Mouse (Mus musculus) stomach, postnatal 0 days (tissue): ENCODE results near the gene Gm45233. TPM values are rescaled to one million over a fixed set of nuclear protein-coding genes. Genes with fewer than 3 reads are reported as not detected.

Experiments used
- ATAC-seq: fragments of 200-750 bp; cut with Nextera tagmentation; 2 replicates; pipeline ENCODE4 v1.8.0; 2017; ENCODE audit not compliant: low FRiP score, low TSS enrichment
- DNase-seq: peaks from one replicate; pipeline ENCODE4 v3.0.0-alpha.2; 2016; ENCODE audit warnings: low spot score
- H3K27ac ChIP-seq: fragments of 300-500 bp; sonication (generic); replicated peaks from 2 replicates; pipeline ENCODE4 v1.5.1; 2014; ENCODE audit warnings: mild to moderate bottlenecking, control low read depth
- H3K27me3 ChIP-seq: fragments of 300-500 bp; sonication (generic); 2 replicates; pipeline ENCODE4 v1.6.1; 2014; ENCODE audit warnings: low read length; ENCODE audit not compliant: control insufficient read depth, insufficient read depth
- H3K36me3 ChIP-seq: fragments of 300-500 bp; sonication (generic); 2 replicates; pipeline ENCODE4 v1.6.1; 2014; ENCODE audit warnings: low read length, mixed read lengths; ENCODE audit not compliant: control insufficient read depth, insufficient read depth
- H3K4me1 ChIP-seq: fragments of 300-500 bp; sonication (generic); replicated peaks from 2 replicates; pipeline ENCODE4 v1.6.1; 2014; ENCODE audit warnings: antibody characterized with exemption; ENCODE audit not compliant: control insufficient read depth, insufficient read depth
- H3K4me2 ChIP-seq: fragments of 300-500 bp; sonication (generic); replicated peaks from 2 replicates; pipeline ENCODE4 v1.6.1; 2014; ENCODE audit warnings: low read depth, mild to moderate bottlenecking, control low read depth, moderate library complexity
- H3K4me3 ChIP-seq: fragments of 300-500 bp; sonication (generic); 2 replicates; pipeline ENCODE4 v1.5.1; 2014; ENCODE audit warnings: low read depth, low read length, control low read depth
- H3K9ac ChIP-seq: fragments of 300-500 bp; sonication (generic); 2 replicates; pipeline ENCODE4 v1.6.1; 2014; ENCODE audit warnings: mild to moderate bottlenecking, low read length, control low read depth, mixed read lengths
- H3K9me3 ChIP-seq: fragments of 300-500 bp; sonication (generic); 2 replicates; pipeline ENCODE4 v1.6.1; 2016; ENCODE audit warnings: low read length; ENCODE audit not compliant: control insufficient read depth
- CTCF ChIP-seq: IDR thresholded peaks from 2 replicates; pipeline ENCODE4 v1.5.1; 2016; ENCODE audit warnings: antibody characterized with exemption, low read depth, mild to moderate bottlenecking, moderate library complexity
- EP300 ChIP-seq: optimal IDR thresholded peaks from 2 replicates; pipeline ENCODE3; 2016; ENCODE audit warnings: antibody characterized with exemption
- WGBS: fragments of 180-500 bp; shearing (Covaris S2); extraction: QIAGEN DNeasy Blood & Tissue Kit; methylation state at CpG from one replicate; pipeline ENCODE4 v1.1.7; 2014; 5-methylcytosine and 5-hydroxymethylcytosine counted together
- polyA plus RNA-seq: library from polyadenylated mRNA; unstranded; fragments of >200 nt; fragmentation: Nextera tagmentation; extraction: Ambion mirVana; gene quantifications from 2 replicates; pipeline ENCODE4 v1.2.1, GENCODE M21; 2015

Gm45233 gene
- polyA plus RNA-seq, 1 experiment from 2014 or later: 0.46 TPM

DNA sequence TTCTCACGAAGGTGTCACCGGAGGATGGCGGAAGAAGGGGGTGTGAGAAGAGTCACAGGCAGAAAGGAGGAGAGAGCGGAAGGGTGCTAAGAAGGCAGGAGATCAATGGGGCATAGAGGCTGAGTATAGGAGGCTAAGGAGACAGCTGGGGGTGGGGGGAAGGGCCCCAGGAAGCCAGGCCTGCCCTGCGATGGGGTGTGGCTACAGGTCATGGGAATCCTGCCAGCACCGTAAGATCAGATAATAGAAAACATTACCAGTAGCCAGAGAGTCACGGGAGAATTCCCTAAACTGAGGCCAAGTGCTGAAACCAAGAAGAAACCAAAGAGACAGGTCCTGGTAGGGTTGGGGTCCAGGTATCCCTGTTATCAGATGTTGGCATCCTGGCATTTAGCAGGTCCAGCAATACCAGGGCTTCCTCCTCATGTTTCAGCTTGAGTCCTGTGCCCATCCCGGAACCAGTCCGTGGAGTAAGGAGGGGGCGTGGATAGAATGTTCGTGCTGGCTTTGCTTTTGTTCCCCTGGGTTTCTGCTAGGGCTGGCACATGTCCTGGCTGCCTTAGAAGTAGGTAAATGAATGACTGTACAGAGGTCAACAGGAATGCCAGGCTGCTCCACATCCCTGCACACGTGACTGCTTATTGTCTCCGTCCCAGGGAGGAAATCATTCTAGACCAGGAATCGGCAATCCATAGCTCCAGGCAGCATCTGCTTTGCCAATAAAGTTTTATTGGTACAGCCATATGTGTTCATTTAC lies 9.8 kb downstream of the Gm45233 start:
- no peak for TF ChIP-seq CTCF
- TF ChIP-seq EP300: no peak
- 72% methylated on average over 14 of the region's 14 CpGs for WGBS
- H3K9ac ChIP-seq: no peak overlapping the region
- peak; percentile 55 for ATAC-seq
- H3K9me3 ChIP-seq: no peaks in the 10 kb centered on the region
- peak overlapping the region; percentile 71 for H3K27ac ChIP-seq
- H3K36me3 ChIP-seq: peaks cover 14% of the 10 kb centered on the region
- H3K4me2 ChIP-seq: no peak overlapping the region
- peak; percentile 31 for DNase-seq
- no peak overlapping the region for H3K4me3 ChIP-seq
- H3K27me3 ChIP-seq: no peaks in the 10 kb centered on the region
- no peaks in the 10 kb centered on the region for H3K4me1 ChIP-seq

DNA sequence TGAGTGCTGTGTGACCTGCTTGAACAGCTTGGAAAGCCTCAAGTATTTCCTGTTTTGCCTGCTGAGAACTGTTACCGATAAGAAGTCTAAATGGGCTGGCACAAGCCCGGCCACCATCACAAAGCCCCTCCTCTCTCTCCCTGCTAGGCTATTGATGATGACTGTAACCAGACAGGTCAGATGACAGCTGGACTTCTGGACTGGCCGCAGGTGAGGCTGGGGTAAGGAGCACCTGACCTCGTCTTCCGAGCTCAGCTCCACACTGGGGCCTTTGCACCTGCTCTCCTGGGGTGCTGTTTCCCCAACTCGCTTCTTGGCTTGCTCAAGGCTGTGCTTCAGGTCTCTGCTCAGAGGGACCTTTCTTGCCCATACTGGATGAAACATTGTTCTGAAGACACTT lies 10.4 kb downstream of the Gm45233 start:
- DNase-seq (no peak), ATAC-seq (peak; percentile 4; the same call in 1 of the 2 replicates)
- peaks cover 14% of the 10 kb centered on the region for H3K36me3 ChIP-seq
- TF ChIP-seq EP300 (no peak), CTCF (no peak)
- no peak overlapping the region for H3K4me2 ChIP-seq
- no peak overlapping the region for H3K9ac ChIP-seq
- 82% methylated on average over 6 of the region's 6 CpGs for WGBS
- H3K27me3 ChIP-seq: no peaks in the 10 kb centered on the region
- H3K4me3 ChIP-seq: no peak overlapping the region
- H3K9me3 ChIP-seq: no peaks in the 10 kb centered on the region
- no peaks in the 10 kb centered on the region for H3K4me1 ChIP-seq
- peak overlapping the region; percentile 71 for H3K27ac ChIP-seq

DNA sequence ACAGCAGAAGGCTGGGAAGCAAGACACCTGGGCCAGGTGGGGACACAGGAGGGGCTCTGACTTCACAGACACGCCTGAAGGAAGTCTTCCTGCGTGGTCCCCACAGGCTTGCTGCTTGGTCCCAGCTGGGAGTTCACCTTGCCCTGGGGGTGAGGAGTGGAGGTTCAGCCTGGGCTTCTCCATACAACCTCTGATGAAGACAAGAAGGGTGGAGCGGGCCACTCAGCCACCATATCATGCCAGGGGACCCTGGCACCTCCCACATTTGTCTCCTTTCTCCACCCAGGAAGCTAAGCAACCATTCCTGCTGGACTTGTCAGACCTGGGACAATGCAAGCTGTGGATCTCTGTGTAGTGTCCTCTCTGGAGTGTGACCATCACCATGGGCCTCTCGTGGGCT lies 18.9 kb downstream of the Gm45233 start, which contains the start of gene Vsig10l:
Vsig10l (plus strand) TSS at position 301 of the 400 bp plus-strand sequence.
- 0 out of 2 replicates have a peak, but pooled peaks cover 2% of the 10 kb centered on the region for H3K4me1 ChIP-seq
- H3K27me3 ChIP-seq: no peaks in the 10 kb centered on the region
- no peaks in the 10 kb centered on the region for H3K9me3 ChIP-seq
- TF ChIP-seq CTCF (no peak), EP300 (peak; percentile 61)
- DNase-seq (no peak), ATAC-seq (no peak)
- 0 out of 2 replicates have a peak within 1 kb of the TSS, but pooled peaks have one; percentile 23 for H3K9ac ChIP-seq
- no peak within 1 kb of the TSS for H3K4me3 ChIP-seq
- 59% methylated on average over 4 of the region's 4 CpGs for WGBS
- H3K27ac ChIP-seq: peak within 1 kb of the TSS; percentile 63; the same call in 1 of the 2 replicates
- no peak within 1 kb of the TSS for H3K4me2 ChIP-seq
- no peaks in the 10 kb centered on the region for H3K36me3 ChIP-seq

DNA sequence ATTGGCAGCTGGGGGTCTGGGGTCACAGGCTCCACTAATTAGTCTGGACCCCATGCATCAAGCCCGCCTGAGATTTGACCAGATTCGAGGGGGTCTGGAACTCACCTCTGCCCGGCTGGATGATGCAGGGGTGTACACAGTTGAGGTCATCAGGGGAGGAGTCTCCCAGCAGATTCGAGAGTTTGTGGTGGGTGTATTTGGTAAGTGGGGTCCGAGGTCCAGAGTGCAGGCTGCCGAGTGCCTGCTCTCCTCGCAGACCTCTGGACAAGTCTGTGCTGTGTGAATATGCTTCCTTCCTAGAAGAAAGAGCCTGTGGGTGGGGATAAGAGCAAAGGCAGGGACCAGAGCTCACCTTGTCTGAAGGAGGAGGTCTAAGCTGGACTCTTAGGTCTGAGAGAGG lies 20.0 kb downstream of the Gm45233 start:
- TF ChIP-seq CTCF (no peak), EP300 (no peak)
- DNase-seq (no peak), ATAC-seq (no peak)
- WGBS: 73% methylated on average over 7 of the region's 7 CpGs
- no peak overlapping the region for H3K4me3 ChIP-seq
- H3K4me2 ChIP-seq: no peak overlapping the region
- H3K27me3 ChIP-seq: no peaks in the 10 kb centered on the region
- no peak overlapping the region for H3K27ac ChIP-seq
- no peaks in the 10 kb centered on the region for H3K9me3 ChIP-seq
- H3K4me1 ChIP-seq: 0 out of 2 replicates have a peak, but pooled peaks cover 2% of the 10 kb centered on the region
- H3K9ac ChIP-seq: 0 out of 2 replicates have a peak overlapping the region, but pooled peaks have one; percentile 23
- no peaks in the 10 kb centered on the region for H3K36me3 ChIP-seq

DNA sequence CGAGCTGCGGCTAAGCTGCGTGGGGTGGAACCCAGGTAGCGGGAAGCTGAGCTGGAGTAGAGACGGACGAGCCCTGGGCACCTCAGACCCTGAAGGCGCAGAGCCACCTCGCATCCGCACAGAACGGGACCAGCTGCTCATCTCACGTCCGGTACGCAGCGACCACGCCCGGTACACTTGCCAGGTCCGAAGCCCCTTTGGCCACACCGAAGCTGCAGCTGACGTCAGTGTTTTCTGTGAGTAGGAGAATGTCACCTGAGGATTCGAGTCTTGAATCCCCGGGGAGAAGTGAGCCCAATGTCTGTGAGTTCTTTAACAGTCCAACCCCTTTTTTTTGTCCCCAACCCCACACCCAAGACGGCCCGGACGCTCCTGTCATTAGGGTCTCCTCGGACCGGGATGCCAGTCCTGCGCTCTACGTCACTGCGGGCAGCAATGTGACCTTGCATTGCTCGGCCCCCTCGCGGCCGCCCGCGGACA lies 21.0 kb downstream of the Gm45233 start:
- no peaks in the 10 kb centered on the region for H3K36me3 ChIP-seq
- ATAC-seq: no peak
- peak overlapping the region; percentile 51 for H3K9ac ChIP-seq
- no peak for DNase-seq
- H3K4me1 ChIP-seq: 0 out of 2 replicates have a peak, but pooled peaks cover 2% of the 10 kb centered on the region
- TF ChIP-seq CTCF (no peak), EP300 (no peak)
- H3K9me3 ChIP-seq: no peaks in the 10 kb centered on the region
- 7% methylated on average over 35 of the region's 35 CpGs for WGBS
- H3K4me2 ChIP-seq: peak overlapping the region; percentile 92
- H3K4me3 ChIP-seq: peak overlapping the region; percentile 55
- no peaks in the 10 kb centered on the region for H3K27me3 ChIP-seq
- peak overlapping the region; percentile 69; the same call in 1 of the 2 replicates for H3K27ac ChIP-seq
